Mouse (Mus musculus) bone marrow, adult 2 months (tissue): ENCODE measurements at regions not wholly inside any gene's neighbourhood (a gene's known extent, or its start where the extent isn't known, plus 50 kb on each side); places are given as distances from the start of the nearest gene placed in this dataset.

Source experiments
- CTCF ChIP-seq: fragments of 200-500 bp; IDR thresholded peaks from 2 replicates; pipeline ENCODE4 v1.5.1; 2011; ENCODE audit warnings: low read length, control low read depth; ENCODE audit not compliant: control insufficient read depth, insufficient read depth
- POLR2A ChIP-seq: fragments of 200-500 bp; IDR thresholded peaks from 2 replicates; pipeline ENCODE4 v1.6.1; 2011; ENCODE audit warnings: low read depth, mild to moderate bottlenecking, control low read depth, low read length, borderline replicate concordance; ENCODE audit not compliant: control insufficient read depth

- no peak for TF ChIP-seq POLR2A
- TF ChIP-seq CTCF: no peak
Observed at GRCm38 (mm10) chr10:99639022-99639421, 120.4 kb downstream of the Csl start.
